Mouse (Mus musculus): ENCODE data around the gene Klf9.
A peak's percentile ranks its signal among the peaks of the same experiment; 100 is the strongest.

Klf9 gene

DNA sequence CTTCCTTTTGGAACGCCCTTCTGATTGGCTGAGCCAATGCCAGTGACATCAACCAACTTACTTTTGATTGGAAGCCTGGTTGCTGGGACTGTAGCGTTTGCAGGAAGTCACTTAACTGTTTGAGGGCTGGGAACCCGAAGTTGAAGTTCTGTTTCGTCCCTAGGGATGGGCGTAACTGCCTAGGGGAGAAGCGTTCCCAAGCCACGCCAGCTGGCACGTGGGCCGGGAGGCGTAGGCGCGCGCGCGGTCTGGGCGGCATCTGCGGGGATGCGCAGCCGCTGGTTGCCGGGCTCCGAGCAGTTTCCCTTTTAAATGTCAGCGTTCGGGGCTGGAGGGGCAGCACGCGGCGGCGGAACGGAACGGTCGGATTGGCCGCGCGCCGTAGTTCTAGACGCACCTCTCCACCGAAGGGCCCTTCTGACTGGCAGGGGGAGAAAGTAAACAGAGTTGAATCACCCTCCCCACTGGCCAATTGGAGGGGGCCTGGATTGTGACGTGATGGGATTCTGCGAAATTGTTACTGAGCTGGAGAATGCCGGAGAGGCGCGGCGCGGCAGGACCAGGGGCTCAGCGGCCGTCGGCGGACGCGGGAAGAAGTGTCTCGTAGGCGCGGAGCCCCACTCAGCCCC lies at the start of gene Klf9:
Klf9 (plus strand) TSS at position 538 of the 629 bp plus-strand sequence.
- DNase-seq (ENCODE audit: low spot score in 2 of 2) = peak; percentile 97 to 98

DNA sequence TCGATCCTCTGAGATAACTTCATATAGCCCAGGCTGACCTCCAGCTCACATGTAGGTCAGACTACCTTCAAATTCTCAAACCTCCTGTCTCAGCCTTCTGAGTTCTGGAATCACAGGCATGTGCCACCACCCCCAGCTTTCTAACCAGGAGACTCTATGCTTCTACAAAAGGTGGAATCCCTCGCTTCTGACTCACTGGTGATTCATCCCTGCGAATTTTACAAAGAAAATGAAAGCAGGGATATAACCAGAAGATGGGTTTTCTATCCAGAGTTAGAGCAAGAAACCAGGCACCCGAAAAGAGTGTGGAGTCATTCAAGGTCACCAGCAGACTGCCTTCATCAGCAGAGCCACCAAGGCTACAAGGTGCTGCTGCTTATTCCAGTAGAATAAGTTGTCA lies 49.4 kb upstream of the Klf9 start:
- DNase-seq (ENCODE audit: low spot score in 2 of 2) = peak; percentile 67 to 68

DNA sequence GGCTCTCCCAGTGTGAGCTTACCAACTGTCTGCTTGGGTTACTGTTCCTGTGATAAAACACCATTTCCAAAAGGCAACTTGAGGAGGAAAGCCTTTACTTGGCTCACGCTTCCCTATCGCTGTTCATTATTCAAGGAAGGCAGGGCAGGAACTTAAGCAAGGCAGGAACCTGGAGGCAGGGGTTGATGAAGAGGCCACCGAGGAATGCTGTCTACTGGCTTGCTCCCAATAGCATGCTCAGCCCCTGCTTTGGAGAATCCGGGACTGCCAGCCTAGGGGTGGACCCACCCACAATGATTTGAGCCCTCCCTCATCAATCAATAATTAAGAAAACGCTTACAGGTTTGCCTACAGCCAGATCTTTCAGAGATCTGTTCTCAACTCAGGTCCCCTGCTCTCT lies 47.5 kb upstream of the Klf9 start:
- no peak for DNase-seq (ENCODE audit: low spot score in 2 of 2)

DNA sequence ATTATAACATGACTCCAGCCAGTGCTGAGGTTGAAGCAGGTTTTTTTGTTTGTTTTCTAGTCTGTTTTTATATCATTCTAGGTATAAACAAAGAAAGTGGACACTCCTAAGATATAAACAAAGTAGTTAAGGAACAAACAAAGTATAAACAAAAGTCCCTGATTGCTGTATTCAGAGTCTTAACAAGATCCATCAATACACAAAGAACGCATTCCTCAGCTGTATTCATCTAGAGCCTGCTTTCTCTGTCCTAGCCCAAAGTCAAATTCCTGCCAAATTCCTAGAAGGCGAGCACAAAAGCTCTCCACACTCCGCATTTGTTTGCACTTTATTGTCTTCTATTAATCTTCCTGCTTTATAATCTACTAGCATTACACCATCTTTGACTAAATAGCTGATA lies 46.1 kb upstream of the Klf9 start:
- no peak for DNase-seq (ENCODE audit: low spot score in 2 of 2)

DNA sequence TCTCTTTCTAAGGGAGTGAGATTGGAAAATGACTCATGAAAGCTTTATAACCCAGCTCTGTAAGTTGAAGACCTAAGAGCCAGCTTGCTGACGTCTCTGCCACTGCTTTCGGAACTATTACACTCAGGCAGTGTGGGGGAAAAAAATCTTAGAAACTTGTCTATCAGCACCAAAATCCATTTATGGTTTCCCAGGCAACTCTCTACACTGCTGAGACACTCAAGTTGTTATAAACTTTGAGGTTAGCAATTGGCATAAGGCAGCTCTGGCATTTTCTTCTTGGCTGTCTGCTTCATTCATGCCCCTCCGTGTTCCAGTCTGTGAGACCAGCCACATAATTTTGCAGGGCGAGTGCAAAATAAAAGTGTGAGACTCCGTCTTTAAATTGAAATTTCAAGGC lies 34.2 kb upstream of the Klf9 start:
- no peak for DNase-seq (ENCODE audit: low spot score in 2 of 2)

DNA sequence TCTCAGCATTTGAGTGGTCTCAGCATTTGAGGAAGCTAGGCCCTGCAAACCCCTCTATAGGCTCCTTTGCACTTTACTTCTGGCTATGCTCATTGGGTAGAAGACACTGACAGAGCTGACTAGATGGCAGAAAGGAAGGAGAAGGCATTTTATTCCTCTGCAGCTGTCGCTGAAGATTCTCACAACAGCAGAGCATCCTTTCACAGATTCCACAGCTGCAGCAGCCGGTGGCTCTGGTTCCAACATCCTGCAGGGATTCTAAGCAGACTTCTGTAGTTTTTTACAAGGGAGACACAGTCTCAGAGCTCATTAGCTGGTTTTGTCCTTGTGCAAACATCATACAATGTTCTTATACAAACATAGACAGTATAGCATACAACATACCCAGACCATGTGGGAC lies 33.7 kb upstream of the Klf9 start:
- peak in 1 of 2 experiments; percentile 17 for DNase-seq (ENCODE audit: low spot score in 2 of 2)

DNA sequence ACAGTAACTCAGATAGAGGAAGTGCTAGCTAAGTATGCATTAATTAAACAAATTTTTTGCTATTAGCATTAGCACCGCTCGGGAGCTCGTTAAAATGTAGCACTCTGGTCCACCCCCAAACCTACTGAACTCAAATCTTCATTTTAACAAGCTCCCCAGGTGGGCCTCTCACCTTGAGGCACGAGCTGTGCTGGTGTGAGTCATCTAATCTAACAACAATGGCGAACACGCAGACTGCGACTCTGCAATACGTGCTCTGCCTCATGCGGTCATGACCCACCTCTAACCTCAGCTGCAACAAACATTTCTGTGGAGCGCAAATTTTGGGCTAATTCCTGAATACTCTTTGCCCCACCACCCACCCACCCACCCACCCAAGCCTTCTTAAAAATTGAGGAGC lies 19.2 kb upstream of the Klf9 start:
- no peak for DNase-seq (ENCODE audit: low spot score in 2 of 2)

DNA sequence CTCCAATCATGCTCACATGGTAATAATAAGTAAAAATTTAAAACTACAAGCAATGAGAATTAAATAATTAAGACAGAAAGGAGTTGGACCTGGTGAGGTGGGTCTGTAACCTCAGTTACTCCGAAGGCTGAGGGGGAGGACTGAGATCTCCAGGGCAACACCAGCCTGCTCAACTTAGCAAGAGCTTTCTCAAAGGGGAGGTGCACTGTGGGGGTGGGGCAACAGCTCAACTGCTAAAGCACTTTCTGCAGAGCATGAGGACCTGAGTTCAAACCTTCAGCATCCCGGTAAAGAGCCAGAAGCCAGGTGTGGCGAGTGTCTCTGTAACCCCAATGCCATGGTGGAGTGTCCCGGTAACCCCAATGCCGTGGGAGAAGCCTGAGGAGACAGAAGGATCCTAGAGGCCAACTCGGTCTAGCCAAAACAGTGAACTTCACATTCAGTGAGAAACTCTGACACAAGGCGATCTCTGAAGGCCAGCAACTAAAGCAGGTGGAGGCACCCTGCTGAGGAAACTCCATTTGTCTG lies 16.9 kb upstream of the Klf9 start:
- DNase-seq (ENCODE audit: low spot score in 2 of 2) = no peak

DNA sequence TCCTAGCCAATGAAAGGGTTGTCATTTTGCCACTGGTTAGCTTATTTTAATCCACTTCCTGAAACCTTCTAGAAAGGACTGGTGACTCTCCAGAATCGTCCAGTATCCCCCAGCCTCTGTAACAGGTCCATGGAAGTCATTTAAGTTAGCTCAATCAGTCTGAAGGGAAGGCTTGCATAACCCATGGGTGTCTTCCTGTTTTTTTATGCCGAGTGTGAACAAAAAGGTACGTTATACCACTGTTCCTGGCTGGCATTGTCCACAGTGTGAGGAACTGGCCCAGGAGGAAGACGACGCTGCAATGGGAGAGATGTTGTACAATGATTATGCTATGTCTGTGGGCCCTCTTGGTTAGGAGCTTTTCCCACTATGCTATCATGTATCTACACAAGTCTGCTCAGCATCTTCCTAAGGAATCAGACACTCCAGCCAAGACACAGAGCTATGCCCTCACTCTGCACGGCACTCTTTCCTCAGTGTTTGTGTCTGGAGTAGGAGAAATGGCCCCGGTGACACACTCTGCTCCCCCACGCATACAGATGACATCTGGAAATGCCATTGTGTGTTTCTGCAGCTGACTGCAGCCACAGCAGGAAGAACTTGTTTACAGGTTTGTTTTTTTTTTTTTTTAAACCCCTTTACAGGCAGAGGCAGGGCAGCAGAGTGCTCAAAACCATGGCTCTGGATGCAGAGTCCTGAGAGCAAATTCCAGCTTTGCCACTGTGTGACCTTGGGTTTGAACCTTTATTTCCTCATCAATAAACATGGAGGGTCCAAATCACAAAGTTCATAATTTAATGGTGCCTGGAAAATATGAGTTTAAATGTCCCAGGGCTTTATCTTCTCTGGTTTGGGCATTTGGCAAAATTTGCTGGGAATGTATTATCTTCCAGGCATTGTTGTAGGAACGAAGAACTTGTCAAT lies 15.5 kb upstream of the Klf9 start:
- DNase-seq (ENCODE audit: low spot score in 2 of 2) = no peak

DNA sequence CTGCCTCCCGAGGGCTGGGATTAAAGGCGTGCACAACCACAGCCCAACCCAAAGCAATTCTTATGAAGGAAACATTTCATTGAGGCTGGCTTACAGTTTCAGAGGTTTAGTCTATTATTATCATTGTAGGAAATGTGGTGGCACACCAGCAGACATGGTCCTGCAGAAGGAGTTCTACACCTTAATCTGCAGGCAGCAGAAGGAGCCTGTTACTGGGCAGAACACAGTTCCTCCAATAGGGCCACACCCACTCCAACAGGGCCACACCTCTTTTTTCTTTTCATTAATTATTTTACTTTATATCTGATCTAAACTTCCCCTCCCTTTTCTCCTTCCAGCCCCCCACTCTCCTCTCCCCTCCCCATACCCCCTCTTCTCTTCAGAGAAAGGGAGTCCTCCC lies 11.1 kb upstream of the Klf9 start:
- DNase-seq (ENCODE audit: low spot score in 2 of 2) = no peak

DNA sequence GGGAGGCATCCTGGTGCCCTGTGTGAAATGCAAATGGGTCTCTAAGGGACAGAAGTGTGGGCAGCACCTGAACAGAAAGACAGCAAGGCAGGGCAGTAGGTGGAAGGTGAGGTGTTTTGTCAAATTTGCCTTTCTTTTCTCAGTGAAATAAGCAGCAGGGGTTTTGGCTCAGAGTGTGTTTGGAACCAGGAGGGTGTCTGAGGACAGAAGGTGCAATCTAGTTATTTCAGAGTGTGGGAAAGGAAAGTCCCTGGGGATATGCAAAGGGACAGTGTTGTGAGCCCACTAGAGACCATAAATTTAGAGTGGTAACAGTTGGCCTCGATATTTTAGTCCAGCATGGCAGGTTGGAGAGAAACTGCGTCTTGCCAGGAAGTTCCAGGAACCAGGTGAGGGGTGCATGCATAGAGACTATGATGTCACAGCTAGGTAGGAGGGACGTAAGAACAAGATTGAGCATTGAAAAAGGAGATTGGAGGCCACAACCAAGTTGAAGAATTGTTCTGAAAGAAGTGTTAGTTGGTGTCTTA lies 8.9 kb upstream of the Klf9 start:
- no peak for DNase-seq (ENCODE audit: low spot score in 2 of 2)

DNA sequence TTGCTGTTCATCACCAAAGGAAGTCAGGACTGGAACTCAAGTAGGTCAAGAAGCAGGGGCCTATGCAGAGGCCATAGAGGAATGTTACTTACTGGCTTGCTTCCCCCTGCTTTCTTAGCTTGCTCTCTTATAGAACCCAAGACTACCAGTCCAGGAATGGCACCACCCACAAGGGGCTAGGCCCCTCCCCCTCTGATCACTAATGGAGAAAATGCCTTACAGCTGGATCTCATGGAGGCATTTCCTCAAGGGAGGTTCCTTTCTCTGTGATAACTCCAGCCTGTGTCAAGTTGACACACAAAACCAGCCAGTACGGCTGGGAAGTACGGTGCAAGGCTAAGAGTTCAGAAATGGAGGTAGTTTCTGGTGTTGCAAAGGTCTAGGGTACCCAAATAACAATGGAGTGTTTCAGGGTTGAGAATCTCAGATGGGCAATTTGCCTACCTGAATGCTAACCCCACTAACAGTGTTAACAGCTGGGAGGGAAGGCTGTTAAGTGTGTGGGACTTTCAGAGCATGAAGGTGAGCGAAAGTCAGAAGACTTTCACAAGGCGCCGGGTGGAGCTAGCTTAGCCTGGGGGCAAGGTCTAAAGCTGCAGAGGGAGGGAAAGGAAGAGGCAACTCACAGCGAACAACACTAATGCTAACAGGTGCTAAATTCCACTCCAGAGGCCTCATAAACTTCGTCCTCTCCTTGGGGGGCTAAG lies 8.2 kb upstream of the Klf9 start:
- DNase-seq (ENCODE audit: low spot score in 2 of 2) = no peak

DNA sequence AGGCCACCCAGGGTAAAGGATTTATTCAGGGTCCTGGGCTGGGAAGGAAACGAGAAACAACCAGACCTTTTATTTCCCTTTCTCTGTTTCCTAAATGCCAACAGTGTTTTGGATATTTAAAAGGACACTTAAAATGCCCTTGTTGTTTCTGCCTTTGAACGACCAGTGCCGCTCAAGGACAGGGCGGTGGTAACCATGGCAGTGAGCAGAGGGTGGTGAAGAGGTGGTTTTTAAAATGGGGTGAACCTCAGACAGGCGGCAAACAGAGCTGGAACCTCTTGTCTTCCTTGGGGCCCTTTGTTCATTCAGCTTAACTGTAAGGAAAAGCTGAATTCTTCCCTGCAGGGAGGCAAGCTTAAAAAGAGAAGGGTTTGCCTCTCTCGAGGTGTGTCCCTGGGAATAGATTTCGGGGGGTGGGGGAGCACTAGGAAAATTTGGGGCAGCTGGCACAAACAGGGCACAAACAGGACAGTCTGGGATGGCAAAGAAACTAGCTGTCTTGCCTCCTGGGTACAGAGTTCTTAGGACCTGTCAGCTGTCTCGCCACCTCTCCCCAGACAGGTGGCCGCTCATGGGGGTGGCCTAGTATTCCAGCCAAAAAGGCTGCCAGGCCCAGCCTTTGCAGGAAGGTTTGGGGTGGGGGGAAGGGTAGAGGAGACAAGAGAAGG lies 7.5 kb upstream of the Klf9 start:
- DNase-seq (ENCODE audit: low spot score in 2 of 2) = no peak

DNA sequence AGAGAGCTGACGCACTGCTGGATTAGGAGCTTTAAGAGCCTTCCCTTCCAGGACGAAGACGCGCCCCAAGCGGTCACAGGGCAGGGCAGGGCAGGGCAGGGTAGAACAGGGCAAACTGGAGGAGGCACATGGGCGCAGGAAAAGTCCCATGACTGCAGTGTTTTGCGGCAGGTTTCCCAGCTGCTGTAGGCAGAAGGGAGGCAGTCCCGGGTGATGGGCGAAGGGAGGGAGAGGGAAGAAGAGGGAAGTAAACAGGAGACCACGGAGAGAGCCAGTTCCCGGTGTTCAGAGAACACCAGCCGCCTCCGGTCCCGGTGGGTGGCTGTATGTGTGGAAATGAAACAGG lies 7.0 kb upstream of the Klf9 start:
- no peak for DNase-seq (ENCODE audit: low spot score in 2 of 2)

DNA sequence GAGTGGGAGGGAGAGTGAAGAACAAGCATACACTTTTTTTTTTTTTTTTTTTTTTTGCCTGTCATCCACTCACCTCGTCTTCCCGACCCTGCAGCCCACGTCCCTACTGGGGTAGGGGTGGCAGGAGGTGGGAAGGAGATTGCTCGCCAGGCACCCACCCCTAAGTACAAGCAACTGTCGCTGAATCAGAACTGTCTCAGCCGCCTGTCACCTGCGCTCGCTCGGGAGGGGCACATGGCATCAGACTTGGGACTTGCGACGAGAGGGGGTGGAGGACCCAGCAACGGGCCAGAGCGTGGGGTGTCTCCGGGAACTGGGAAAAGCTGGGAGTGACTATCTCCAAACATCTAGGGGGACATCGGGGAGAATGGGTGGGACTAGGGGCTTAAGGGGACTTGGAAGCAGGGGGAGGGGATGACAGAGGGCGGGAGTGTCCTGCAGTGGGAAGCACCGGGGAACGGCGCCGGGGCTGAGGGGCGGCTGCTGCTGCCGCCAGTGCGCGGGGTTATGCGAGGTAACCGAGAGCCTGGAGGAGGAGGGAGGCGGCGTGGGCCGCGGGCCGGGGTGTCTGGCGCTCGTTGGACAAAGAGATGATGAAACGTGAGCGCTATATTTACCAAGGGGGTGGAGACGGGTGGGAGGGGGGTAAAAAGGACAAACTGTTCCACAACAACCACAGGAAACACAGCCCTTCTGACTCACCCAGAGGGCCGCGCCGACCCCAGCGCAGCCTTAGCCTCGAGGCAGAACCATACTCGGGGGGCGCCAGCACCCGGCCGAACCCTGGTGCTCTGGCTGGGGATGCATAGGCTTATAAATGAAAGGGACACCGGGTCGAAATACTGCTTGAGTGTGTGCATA lies 6.4 kb upstream of the Klf9 start:
- DNase-seq (ENCODE audit: low spot score in 2 of 2) = peak; percentile 87

DNA sequence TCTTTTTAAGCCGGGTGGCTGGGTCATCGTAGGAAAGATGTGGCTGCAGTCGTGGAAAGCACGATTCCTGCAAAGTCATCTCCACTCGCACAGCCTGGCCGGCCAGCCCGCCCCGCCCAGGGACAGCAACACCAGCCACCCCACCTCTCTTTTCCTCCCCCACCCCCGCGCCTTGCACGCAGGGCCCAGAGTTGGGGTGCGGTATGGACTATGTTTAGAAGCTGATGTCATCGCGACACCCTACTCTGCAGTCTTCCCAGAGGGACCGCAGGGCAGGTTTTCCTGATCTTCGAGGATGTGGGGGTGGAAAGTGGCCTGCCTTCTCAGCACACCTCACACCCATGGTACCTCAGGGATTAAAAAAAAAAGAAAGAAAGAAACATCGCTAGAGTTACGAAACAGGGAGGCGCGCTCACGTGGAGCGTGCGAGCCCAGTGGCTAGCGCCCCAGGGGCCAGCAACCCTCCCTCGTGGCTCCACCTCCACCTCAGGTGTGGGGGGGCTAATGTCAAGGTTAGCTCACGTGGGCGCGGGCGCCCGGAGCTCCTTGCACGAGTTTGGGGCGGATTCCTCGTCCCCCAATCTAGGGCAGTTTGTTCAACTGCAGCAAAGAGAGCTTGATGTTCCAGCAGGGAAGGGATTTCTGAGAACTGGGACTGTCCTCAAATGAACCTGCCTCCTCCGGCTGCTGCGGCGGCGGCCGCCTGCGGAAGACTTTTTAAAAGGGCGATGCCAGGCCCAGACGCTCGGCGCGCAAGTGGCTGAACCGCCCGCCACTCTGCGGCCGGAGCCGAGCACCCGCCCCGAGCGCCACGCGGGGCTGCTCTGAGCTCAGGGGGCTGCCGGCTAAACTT lies 5.5 kb upstream of the Klf9 start:
- DNase-seq (ENCODE audit: low spot score in 2 of 2) = peak; percentile 87 to 89

DNA sequence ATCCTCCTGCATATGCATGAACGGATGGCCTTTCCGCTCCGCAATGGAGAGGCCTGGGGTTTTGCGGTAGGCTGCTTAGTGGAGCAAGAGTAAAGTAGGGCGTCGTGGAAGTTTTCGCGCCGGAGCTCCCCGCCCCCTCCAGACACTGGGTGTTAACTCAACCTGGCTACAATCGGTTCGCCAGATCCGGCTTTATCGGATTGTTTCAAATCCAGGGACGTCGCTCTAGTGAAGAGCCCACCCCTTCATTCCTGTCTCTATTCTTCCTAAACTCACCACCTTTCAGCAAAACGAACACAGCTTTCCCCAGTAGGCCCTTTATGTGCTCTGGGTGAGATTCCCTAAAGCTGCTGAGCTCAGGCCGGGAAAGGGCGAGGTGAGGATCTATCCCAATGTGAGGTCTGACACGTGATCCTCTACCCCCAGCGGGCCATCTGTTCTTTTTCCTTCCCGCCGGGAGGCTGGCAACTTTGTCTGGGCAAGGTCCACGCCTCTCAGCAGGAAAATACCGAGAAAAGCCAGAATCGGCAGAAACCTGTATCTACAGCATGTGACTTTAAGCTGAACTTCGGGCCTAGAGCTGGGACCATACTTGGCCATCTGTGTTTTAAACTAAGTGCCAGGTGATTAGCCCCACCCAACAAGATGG lies 4.7 kb upstream of the Klf9 start:
- no peak for DNase-seq (ENCODE audit: low spot score in 2 of 2)

DNA sequence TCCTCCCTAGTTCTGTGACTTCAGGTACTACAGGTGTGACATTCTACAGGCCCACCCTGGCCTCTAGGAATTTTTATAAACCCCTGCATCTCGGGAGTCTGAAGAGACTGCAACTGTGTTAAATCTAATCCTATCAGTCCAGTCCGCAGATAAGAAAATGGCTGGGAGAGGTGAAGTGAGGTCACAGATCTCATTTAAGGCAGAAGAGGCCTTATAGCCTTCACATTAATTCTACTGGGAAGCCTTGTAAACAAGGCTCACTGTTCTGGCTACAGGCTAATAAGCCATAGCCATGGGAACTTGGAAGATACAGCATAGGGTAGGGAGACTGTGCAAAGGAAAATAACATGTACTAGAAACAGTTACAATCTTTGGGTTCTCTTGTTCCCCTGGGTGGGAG lies 3.7 kb upstream of the Klf9 start:
- DNase-seq (ENCODE audit: low spot score in 2 of 2) = no peak

DNA sequence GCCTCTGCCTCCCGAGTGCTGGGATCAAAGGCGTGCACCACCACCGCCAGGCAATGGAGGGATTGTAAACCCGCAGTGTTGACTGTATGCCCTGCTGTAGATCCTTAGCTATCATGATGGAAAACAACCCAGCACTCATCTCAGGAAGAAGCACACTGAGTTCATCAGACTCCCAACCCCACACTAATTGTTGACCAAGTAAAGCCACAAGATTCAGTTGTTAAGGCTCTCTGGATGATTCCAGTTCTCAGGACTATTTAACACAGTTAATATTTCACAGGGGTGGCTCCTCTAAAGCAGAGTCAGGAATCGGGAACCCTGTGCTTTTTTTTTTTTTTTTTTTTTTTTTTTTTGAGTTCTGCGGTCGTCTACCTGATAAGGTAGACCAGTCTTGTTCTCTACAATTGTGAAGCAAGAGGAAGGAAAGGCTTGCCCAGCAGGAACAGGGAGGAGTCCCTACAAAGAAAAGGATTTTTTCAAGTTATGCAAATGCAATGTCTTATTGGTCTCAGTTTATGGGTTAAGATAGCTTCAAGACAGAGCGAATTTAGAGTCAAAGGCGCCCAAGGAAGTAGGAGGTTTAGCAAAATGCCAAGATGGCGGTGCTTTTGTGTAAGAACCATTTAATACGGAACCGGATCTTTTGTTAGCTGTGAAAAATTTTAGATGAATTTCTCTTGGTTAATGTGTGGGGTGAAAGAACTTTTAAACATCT lies 1.1 kb upstream of the Klf9 start:
- DNase-seq (ENCODE audit: low spot score in 2 of 2) = no peak
